Mouse (Mus musculus): ENCODE data around the gene Tmem9.

DNA sequence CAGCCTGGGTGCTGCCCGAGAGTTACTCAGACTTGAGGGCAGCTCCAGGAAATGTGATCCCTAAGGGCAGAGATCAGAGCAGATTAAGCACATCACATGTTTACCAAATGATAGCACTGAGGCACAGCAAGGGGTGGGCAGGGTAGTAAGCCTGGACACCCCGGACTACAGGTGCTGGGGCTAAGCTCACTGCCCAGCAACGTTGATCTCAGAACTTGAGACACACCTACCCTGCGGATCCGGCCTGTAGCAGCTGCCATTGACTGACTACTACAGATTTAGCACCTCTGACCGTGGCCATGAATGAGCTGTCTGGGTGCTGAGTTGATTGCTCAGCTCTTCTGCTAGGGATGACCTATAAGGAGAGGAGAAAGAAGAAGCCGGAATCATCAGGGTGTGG, 10.4 kb upstream of the Tmem9 start:
- TF ChIP-seq CTCF (IDR thresholded peaks at IDR 0.05; ENCODE audit: control insufficient read depth, insufficient read depth, insufficient read length) (no peak), USF1 (IDR thresholded peaks at IDR 0.05; ENCODE audit: low read depth) (no peak), MAX (IDR thresholded peaks at IDR 0.05) (no peak), CEBPB (IDR thresholded peaks at IDR 0.05; ENCODE audit: low read depth) (no peak), MYOG (IDR thresholded peaks at IDR 0.05; ENCODE audit: control insufficient read depth, extremely low read depth, insufficient read length) (no peak)
